Mouse (Mus musculus) layer of hippocampus, adult 9-11 months (tissue): ENCODE data around the gene Smco2.

Experiments
- DNase-seq: peaks from one replicate; pipeline ENCODE4 v3.0.0; 2022

The Smco2 gene

DNA sequence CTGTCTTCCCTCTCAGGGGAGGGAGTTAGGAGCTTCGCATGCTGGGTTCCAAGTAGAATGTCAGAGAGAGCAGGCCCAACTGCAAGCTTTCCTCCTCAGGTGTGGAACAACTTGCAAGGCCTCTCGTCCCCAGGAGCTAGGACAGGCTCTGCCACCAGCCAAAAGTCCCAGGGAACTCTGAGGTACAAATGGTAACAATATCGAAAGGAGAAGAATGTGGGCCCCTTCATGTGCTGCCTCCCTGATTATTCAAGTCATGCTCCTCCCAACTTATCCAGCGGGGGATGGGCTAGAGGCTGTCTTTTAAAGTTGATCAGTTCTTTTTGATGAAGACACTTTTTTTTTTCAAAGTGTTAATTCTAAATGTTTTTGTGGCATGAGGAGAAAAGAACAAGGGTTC, at the start of gene Smco2:
Gene Smco2, plus strand, starts transcription at position 55 of the 400 bp plus-strand sequence.
- DNase-seq = no peak

DNA sequence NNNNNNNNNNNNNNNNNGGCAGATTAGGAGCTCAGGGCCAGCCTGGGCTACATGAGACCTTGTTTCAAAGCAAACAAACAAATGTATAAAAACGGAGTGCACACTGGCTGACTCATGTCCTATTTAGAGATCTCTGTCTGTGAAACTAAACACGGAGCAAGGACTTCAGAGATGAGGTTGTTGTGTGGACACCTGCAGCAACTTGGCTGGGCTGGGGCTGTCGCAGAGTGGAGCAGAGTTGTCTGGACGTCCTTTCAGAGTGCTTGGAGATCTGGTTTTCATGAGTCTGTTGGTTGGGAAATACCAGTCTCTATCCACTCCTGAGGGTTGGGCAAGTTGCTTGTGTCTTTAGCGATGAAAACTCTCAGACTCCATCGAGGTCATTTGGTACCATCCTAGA, 39.9 kb upstream of the Smco2 start:
- DNase-seq = no peak

DNA sequence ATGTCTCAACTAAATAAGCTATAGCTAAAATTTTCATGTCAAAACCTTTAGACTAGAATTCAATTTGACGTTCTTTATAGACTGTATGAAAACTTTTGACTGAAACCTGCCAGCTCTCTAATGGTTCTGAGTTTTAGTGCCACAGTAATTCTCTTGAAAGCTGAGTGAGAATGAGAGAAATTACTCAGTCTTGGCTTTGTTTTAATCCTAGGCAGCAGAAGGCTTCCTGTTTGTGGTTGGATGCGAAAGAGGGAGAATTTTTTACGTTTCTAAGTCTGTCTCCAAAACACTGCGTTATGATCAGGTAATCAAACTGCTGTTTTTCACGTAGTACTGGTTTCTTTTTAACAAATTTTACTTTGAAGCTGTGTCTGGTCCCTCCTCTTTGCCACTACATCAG, 36.9 kb upstream of the Smco2 start:
- no peak for DNase-seq

DNA sequence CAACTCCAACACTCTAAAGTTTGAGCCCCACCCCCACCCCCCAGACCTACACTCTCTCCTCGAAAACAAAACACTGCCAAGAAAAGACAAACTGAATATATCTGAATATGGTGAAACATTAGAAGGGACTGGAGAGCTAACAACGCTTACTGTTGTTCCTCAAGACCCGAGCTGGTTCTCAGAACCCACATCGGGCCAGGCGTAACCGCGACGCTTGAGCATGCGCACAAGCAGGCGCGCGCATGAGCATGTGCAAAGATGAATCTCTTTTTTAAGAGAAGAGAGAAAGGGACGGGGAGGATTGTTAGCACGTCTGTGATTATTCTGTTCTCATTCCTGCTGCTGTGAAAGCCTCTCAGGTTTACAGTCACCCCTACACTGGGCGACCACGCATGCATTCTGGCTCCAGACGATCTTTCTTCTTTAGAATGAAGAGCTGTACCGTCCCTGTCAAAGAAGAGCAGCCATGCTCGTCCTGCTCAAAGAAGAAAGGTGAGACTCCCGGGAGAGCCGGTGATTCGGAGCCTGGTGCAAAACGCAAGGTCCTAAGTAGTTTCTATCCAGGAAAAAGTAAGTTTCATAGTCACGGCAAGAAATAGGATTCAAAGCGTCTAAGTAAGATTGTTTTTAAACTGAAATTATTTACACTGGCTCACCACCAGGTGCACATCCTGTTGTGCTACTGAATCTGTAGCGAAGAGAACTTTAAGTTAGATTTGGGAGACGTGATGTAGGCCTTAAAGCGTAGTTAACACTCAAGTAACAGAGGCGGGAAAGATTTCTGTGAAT, 29.5 kb upstream of the Smco2 start:
- no peak for DNase-seq

DNA sequence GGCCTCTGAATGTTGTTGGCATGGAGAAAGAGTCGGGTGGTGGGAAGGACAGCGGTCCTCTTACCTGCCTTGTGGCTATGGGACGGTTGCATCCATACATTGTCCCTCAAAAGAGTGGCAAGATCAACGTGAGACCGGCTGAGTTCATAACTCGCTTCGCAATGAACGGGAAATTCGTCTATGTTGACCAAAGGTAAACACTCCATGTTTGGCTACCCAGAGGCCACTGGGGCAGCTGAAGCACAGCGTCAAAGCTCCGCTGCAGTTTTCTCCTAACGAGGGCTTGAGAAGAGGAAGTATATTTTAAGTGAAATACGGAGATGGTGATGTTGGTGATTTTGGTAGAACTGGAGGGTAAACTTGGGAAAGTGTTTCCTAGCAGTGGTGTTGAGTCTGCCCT, 27.9 kb upstream of the Smco2 start:
- no peak for DNase-seq

DNA sequence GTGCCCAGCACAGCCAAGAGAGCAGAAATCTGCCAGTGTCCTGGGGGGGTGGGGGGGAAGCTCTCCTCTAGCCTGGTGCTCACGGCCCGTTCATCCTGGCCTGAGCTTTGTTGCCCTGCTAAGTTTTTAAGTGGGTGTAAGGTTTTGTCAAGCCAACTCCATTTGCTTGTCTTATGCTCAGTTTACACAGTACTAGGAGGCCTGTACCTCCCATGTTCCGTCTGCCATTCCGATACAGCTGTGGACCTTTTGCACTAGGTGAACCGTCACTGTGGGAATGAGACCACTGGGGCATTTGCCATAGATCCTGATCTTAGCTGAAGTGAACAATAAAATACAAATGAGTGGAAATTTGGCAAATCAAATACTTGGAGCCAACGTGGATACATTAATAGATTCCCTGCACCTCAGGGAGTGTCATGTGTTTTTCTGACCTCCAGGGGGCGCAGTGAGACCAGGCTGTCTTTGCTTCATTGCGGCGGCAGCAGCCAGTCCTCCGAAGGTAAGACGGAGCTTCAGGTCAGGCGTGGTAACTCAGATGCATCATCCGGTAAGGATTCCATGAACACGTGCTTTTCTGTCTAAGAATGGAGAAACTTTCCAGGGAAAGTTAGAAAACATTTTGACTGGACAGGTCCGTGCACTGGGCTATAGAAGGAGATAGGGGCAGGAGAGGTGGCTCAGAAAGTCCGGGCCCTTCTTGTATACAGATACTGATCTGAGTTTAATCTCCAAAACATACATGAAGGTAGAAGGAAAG, 25.0 kb upstream of the Smco2 start:
- peak; percentile 32 for DNase-seq

DNA sequence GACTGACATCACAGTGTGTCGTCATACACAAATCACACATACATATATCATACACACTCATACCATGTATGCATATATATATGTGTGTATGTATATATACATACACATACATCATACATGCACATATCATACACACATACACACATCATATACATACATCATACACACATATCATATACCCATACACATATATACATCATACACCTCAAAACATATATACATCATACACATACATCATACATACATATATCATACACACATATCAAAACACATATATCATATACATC, 24.5 kb upstream of the Smco2 start:
- DNase-seq = no peak

DNA sequence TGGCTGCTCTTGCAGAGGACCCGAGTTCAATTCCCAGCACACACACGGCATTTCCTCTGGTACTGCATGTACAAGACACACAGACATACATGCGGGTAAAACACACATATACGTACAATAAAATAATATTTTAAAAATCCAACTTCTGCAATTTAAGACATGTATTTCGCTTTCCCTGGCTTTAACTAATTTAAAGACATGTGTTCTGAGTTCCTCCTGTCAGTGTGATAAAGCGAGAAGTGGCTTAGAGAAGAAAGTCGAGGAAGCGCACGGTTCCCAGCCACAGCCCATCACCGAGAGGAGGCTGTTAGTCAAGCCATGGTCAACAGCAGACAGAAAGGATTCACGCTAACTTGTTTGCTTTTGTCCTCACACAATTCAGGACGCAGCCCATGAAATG, 18.6 kb upstream of the Smco2 start:
- no peak for DNase-seq

DNA sequence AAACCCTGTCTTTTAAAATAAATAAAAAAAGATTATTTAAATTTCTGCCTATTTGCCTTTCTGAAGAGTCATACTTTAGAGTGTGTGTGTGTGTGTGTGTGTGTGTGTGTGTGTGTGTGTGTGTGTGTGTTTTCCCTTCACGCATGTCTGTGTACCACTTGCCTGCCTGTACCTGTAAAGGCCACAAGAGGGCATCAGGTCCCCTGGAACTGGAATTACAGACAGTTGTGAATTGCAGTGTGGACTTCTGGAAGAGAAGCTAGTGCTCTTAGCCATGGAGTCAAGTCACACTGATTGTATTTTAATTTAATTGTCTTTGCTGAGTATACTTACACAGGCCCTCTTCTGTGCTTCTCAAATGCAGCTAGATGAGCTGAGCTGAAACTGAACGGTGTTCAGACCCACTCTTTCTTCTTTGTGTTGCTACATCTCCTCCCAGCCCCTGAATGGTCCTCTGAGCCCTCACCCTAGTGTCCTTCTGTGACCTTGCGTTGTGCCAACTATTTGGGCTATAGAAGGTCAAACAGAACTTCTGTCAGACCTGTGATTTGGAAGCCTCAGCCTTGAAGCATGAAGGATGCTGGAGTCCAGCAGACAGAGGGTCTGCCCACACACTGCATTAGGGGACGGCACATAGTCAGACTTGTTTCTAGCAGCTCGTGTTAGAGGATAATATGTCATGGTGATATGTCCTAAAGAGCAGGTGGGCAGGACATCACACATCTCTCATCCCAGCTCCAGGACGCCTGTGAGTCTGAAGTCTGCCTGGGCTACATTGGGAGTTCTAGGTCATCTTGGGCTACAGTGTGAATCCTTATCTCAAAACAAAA, 16.2 kb upstream of the Smco2 start:
- DNase-seq = peak; percentile 28

DNA sequence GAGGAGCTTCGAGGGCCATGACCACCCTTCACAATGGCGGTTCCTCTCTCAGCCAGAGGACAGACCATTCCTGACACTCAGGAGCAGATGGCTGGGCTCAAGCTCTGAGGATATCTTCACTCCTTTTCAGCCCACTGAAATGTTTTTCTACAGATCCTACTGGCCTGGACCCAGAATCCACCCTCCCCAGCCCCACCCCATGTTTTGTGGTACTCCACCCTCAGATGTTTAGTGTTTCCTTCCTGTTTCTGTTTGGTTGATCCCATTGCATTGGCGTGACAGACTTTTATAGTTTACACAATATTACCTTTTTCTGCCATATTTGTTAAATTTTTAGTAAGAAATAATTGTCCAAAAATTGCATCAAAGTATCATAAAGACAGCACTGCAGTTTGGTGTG, 15.6 kb upstream of the Smco2 start:
- no peak for DNase-seq

DNA sequence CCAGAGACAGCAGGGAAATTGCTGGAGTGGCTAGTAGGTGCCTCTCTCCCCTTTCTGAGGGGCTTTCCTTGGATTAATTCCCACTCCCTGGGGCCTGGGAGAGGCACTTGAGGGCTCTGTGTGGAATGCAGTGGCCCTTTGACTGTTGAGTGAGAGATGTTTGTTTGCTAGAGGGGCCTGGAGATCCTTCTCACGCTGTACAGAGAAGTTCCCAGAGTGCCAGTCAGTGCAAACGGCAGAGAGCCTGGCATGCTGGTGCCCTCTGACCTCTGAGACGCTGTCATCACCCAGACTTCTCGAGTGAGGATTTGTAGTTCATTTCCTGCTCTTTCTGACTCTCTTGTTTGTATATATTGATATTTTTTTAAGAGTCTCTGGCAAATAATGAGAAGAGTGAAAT, 14.1 kb upstream of the Smco2 start:
- no peak for DNase-seq

DNA sequence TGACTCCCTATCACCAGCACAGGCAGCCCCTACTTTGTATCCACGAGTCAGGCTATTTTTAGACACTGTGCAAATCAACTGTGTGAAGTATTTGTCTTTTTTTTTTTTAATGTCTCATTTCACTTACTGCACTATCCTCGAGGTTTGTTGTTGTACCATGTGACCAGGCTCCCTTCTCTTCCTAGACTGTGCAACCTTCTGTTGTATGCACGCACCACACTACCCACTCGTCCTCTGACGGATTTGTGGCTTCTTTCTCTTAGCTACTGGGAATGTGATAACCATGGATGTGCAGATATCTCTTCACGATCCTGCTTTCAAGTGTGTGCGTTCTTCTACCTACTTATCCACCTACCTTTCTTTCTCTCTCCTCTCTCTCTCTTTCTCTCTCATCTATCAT, 12.6 kb upstream of the Smco2 start:
- no peak for DNase-seq

DNA sequence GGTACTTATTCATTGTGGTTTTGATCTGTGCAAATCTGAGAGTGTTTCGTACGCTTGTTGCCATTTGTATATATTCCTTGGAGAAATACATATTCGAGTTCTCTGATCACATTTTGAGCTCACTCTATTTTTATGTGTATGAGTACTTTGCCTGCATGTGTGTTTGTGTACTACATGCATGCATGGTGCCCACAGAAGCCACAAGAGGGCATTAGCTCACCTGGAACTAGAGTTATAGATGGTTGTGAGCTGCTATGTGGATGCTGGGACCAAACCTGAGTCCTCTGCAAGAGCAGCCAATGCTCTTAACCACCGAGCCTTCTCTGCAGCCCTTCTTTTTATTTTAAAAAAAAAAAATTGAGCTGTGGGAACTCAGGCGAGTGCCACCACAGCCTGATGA, 11.5 kb upstream of the Smco2 start:
- DNase-seq = no peak

DNA sequence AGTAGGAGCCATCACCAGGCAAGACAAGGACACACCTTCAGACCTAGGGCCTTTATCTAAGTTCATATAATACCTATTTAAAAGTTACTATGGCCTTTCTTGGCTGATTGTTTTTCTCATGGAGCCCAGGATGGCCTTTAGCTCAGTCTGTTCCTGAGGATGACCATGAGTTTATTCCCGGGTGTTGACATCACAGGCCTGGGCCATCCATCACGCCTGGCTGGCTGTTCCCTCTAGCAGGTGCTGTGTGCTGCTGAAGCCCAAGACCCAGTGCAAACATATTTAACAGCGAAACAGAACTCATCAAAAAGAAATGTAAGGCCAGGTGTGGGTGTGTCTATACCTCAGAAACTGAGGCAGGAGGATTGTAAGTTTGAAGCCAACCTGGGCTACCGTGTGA, 11.0 kb upstream of the Smco2 start:
- no peak for DNase-seq

DNA sequence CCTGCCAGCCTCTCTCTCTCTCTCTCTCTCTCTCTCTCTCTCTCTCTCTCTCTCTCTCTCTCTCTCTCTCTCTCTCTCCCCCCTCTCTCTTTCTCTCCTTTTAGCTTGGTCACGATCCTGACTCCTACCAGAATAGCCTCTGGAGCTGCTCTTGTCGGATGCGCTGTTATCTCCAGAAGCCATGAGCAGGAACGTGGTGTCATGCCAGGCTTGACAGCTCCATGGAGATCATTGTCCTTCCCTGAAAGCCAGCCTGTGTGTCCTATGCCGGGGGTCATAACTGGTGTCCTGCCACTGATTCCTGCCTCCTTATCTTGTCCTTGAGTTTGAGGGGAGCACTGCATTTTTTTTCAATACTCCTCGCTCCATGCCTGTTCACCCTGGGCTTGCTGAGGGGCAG, 5.0 kb upstream of the Smco2 start:
- DNase-seq = no peak

DNA sequence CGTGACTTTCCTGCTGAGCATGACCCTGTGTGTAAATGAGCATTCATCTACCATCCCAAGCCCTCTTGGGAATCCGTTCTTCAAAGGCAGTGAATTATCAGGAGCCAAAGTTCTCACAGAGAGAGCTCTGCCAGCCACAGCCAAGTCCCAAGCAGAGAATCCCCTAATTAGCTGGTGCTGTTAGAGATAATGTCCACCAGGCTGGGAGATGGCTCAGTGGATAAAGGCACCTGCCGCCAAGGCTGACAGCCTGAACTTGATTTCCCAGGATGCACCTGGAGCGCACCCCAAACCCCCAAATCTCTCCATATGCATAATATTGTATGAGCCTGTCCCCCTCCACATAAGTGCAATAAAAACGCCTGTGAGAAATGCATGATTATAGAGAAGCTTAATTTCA, 4.6 kb upstream of the Smco2 start:
- no peak for DNase-seq

DNA sequence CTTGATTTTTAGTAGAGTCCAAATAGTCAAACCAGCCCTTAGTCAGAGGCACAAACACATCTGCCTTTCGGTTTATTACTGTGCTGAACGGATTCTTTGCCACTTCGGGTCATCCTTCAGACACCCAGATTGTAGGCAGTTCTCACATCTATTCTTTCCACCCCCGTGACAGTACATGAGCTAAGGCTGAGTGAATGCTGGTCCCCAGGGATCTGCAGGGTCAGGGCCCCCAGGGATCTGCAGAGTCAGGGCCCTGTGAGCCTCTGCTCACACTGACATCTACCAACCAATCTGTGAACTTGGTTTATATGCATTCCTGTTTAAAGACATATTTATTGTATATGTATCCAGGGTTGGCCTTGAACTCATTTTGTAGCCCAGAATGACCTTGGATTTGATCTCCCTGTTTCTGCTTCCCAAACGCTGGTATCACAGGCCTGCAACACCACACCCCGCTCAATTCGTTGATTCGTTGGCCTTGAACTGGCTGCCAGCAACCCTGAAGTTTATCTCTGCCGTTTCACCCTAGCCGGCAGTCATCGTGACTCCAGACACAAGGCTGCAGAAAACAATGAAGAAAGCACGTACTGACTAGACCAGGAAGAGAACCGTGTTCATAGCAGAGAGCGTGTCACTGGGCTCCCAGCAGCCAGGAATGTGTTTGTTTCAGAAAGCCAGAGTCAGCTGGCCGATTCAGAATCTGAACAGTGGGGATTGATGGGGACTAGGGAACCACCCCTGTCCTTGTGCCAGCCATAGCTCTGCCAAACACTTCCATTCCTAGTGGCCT, 3.7 kb upstream of the Smco2 start:
- no peak for DNase-seq

DNA sequence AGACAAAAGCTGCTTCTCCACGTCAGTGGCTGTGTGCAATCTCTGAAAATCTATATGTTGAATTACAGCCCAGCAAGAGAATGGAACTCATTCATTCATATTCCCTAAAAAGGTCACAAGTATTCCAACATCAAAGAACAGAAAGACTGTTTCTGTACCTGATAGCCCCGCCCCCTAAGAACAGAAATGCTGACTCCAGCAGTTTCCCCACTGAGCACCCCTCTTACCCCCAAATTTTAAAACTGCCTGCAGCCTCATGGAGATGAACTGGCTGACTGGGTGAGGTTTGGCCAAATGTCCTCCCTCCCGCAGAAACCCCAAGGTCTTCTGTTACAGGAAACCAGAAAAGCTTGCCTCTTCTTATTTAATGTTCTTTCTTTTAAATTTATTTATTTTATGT, 2.5 kb upstream of the Smco2 start:
- no peak for DNase-seq

DNA sequence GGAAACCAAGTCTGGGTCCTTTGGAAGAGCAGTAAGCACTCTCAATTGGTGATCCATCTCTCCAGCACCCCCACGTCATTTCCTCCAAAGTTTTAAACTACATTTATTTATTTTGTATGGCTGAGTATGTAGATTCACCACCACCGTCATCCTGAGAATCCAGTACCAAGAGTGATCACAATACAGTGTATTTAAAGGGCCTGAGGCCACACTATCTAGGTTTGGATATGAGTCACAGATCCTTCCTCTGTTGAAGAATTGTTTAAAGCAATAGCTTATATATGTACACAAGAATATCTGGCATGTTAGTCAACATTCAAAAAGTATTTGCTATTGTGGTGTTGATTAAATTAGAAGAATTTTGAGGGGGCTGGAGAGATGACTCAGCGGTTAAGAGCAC, 1.6 kb upstream of the Smco2 start:
- no peak for DNase-seq

DNA sequence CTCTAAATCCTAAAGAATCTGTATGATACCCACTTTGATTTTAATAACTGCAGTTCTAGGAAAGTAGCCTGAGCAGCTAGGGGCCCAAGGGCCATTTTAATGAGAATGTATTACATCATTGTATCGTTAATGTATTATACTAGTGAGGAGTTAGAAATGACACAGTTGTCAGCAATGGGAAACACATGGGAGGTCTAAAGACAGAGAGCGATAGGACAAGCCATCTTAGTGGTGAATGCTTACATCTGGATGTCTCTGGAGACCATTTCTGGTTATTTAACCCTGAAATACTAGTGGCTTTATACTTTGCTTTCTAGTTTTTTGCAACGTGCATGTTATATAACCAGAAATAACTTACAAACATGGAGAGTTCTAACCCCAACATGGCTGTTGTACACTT, 2.0 kb downstream of the Smco2 start:
- no peak for DNase-seq

DNA sequence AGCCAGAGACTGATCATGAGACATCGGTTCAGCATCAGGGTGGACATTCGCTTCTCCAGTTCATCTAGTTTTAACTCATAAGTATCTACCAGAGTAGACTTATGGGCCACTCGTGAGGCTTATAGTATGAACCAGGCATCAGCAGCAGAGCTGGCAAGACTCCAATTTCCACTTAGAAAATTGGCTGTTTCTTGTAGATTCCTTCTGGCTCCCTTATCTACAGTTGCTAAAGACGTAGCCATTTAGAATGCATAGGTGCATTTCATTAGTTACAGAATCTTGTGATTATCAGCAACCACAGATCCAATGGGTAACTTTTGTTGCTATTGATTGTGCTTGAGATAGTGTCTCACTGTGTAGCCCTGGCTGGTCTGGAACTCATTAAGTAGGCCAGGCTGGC, 2.8 kb downstream of the Smco2 start:
- DNase-seq = no peak

DNA sequence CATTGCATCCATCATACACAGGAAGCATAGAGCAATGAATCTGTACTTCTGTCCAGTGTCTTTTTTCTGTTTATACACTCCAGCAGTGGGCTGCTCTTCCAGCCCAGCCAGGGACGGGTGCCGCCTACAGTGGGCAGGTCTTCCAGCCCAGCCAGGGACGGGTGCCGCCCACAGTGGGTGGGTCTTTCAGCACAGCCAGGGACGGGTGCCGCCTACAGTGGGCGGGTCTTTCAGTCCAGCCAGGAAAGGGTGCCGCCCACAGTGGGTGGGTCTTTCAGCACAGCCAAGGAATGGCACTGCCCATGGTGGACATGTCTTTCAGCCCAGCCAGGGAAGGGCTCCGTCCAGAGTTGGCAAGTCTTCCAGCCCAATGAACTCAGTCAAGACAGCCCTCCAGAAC, 5.3 kb downstream of the Smco2 start:
- no peak for DNase-seq

DNA sequence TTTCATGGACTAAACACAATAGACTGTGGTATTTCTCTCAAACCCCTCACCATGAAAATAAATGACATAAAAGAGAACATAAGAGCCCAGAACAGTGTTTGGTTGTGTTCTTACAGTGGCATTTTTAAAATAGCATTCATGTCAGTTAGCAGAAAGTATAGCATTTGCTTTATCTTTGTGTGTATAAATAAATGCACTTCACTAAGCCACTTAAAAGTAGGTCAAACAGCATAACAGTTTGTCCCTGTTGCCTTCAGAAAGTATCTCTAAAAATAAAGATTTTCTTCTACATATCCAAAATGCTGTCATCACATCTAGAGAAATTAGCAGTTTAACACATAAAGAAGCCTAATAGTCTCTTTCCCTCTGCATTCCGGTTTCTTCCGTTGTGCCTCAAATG, 7.5 kb downstream of the Smco2 start:
- DNase-seq = no peak
